Mouse (Mus musculus): ENCODE data around the gene Syt2.

DNA sequence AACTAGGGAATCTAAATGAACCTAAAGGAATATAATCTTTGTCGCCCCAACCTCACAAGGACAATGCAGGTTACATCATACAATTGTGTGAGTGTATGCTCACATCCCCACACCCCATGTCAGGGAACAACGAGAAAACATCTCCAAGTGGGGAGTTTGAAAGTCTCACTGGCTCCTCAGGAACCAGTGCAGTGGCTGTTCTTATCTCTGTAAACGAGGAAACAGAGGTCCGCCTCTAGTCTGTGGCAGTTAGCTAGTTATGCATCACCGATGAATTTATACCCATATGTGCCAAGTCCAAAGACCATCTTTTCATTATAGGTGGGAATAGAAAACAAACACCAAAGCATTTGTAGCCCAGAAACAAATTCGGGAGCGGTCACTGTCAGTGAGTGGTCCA is 115.1 kb downstream of the Syt2 start:
- TF ChIP-seq CTCF (IDR thresholded peaks at IDR 0.05; ENCODE audit: borderline replicate concordance, control insufficient read depth, extremely low read depth, insufficient read depth, low read length, poor library complexity) = no peak
- no peak for TF ChIP-seq POLR2A (IDR thresholded peaks at IDR 0.05; ENCODE audit: control insufficient read depth, extremely low read depth, insufficient read depth, low read length, poor library complexity)
